Comparison of ENCODE assay signal across 22 mouse cellular contexts in the genomic region with DNA sequence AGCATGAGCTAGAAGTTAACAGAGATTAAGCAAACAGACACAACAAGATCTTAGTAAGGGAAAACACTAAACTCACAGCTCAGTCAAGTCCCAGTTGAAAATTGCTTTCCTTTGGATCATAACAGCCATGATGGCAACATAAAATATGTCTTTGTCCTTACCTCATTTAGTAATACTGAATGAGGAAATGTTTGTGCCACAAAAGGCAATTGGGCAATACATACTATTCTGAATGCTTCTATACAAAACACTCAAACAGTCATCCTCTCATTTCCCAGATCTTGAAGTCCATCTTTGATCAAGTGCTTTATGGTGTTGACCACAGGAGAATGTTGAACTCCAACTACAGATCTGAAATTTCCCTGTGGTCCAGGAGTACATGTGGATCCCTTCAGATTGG.
"Had no signal": no experiment of that assay in that cellular context is flagged by ENCODE, and none has a peak within 500 bp of the region (broad histone marks: within the 10 kb centered on the region; RNA-seq: fewer than 3 reads in every experiment).

No protein-coding gene starts in this region.

- H3K4me1 ChIP-seq: heart, embryonic 10.5 days; heart, embryonic 12.5 days; hindbrain, embryonic 10.5 days; hindbrain, embryonic 15.5 days; limb, embryonic 13.5 days; limb, embryonic 15.5 days; liver, embryonic 12.5 days had no signal

- ATAC-seq: hindbrain, postnatal 0 days; intestine, postnatal 0 days; liver, embryonic 12.5 days had no signal

- H3K4me3 ChIP-seq: heart, embryonic 10.5 days; heart, embryonic 12.5 days; hindbrain, embryonic 10.5 days; hindbrain, embryonic 13.5 days; hindbrain, embryonic 15.5 days; limb, embryonic 13.5 days; limb, embryonic 15.5 days; liver, embryonic 12.5 days had no signal

- H3K9me3 ChIP-seq: heart, embryonic 10.5 days; heart, embryonic 12.5 days; hindbrain, embryonic 10.5 days; hindbrain, embryonic 13.5 days; hindbrain, embryonic 15.5 days; limb, embryonic 13.5 days; limb, embryonic 15.5 days; liver, embryonic 12.5 days had no signal

- H3K9ac ChIP-seq: heart, embryonic 12.5 days; hindbrain, embryonic 13.5 days; hindbrain, embryonic 15.5 days; limb, embryonic 13.5 days; limb, embryonic 15.5 days; liver, embryonic 12.5 days had no signal

- H3K27ac ChIP-seq: heart, embryonic 10.5 days; hindbrain, embryonic 10.5 days; hindbrain, embryonic 13.5 days; hindbrain, embryonic 15.5 days; hindbrain, postnatal 0 days; limb, embryonic 13.5 days; limb, embryonic 15.5 days; liver, embryonic 12.5 days had no signal

- H3K4me2 ChIP-seq: heart, embryonic 12.5 days; hindbrain, embryonic 13.5 days; hindbrain, embryonic 15.5 days; limb, embryonic 13.5 days; limb, embryonic 15.5 days; liver, embryonic 12.5 days had no signal

- H3K36me3 ChIP-seq: heart, embryonic 10.5 days; heart, embryonic 12.5 days; hindbrain, embryonic 10.5 days; hindbrain, embryonic 13.5 days; hindbrain, embryonic 15.5 days; limb, embryonic 13.5 days; limb, embryonic 15.5 days; liver, embryonic 12.5 days had no signal

- H3K27me3 ChIP-seq: heart, embryonic 12.5 days; hindbrain, embryonic 13.5 days; hindbrain, embryonic 15.5 days; limb, embryonic 13.5 days; limb, embryonic 15.5 days; liver, embryonic 12.5 days had no signal

- DNase-seq: gastrocnemius, postnatal 14 days; gastrocnemius, postnatal 36 days; heart, adult 18-20 months; heart, postnatal 10 days; heart, postnatal 4 days; kidney, adult 18-20 months; kidney, adult 8-10 months; kidney, postnatal 10 days; kidney, postnatal 36 days; layer of hippocampus, adult 9-11 months; layer of hippocampus, postnatal 36 days; left cerebral cortex, postnatal 4 days had no signal
